Mouse (Mus musculus) hindbrain, embryonic 12.5 days (tissue): ENCODE results near the gene Lmod1. TPM values are rescaled to one million over a fixed set of nuclear protein-coding genes. Genes with fewer than 3 reads are reported as not detected.
A peak's percentile ranks its signal among the peaks of the same experiment; 100 is the strongest.

Source experiments
- ATAC-seq: fragments of 200-750 bp; cut with Nextera tagmentation; 2 replicates; pipeline ENCODE4 v1.8.0; 2017; ENCODE audit warnings: moderate TSS enrichment; ENCODE audit not compliant: low FRiP score
- H3K27ac ChIP-seq: fragments of 300-500 bp; sonication (generic); 2 replicates; pipeline ENCODE4 v1.5.1; 2016; ENCODE audit warnings: mild to moderate bottlenecking
- H3K27me3 ChIP-seq: fragments of 300-500 bp; sonication (generic); 2 replicates; pipeline ENCODE4 v1.6.1; 2016; ENCODE audit warnings: mild to moderate bottlenecking
- H3K36me3 ChIP-seq: fragments of 300-500 bp; sonication (generic); 2 replicates; pipeline ENCODE4 v1.6.1; 2016; ENCODE audit warnings: mild to moderate bottlenecking
- H3K4me1 ChIP-seq: fragments of 300-500 bp; sonication (generic); 2 replicates; pipeline ENCODE4 v1.6.1; 2016
- H3K4me2 ChIP-seq: fragments of 300-500 bp; sonication (generic); replicated peaks from 2 replicates; pipeline ENCODE4 v1.6.1; 2016; ENCODE audit warnings: mild to moderate bottlenecking
- H3K4me3 ChIP-seq: fragments of 300-500 bp; sonication (generic); 2 replicates; pipeline ENCODE4 v1.5.1; 2016; ENCODE audit warnings: mild to moderate bottlenecking
- H3K9ac ChIP-seq: fragments of 300-500 bp; sonication (generic); 2 replicates; pipeline ENCODE4 v1.6.1; 2016; ENCODE audit warnings: mild to moderate bottlenecking, moderate library complexity
- H3K9me3 ChIP-seq: fragments of 300-500 bp; sonication (generic); replicated peaks from 2 replicates; pipeline ENCODE4 v1.6.1; 2016; ENCODE audit warnings: mild to moderate bottlenecking
- WGBS: fragments of 180-500 bp; shearing (Covaris S2); methylation state at CpG from one replicate; pipeline ENCODE4 v1.1.7; 2016; 5-methylcytosine and 5-hydroxymethylcytosine counted together
- polyA plus RNA-seq: library from polyadenylated mRNA; unstranded; fragments of >200 nt; fragmentation: Nextera tagmentation; extraction: Ambion mirVana; gene quantifications from 2 replicates; pipeline ENCODE4 v1.2.1, GENCODE M21; 2016

Gene Lmod1
- 0.44 and 0.94 TPM in 2 replicates for polyA plus RNA-seq

- Histone ChIP-seq H3K9ac (no peak within 1 kb of the TSS), H3K4me3 (no peak within 1 kb of the TSS), H3K36me3 (no peaks in the 10 kb centered on the region), H3K4me1 (0 out of 2 replicates have a peak, but pooled peaks cover 3% of the 10 kb centered on the region), H3K27me3 (peaks cover 8% of the 10 kb centered on the region), H3K9me3 (no peaks in the 10 kb centered on the region), H3K4me2 (peak within 1 kb of the TSS; percentile 8; the same call in 1 of the 2 replicates), H3K27ac (no peak within 1 kb of the TSS)
- 20% methylated on average over 8 of the region's 8 CpGs for WGBS
- ATAC-seq = no peak
Measured at GRCm38 (mm10) chr1:135324571-135324970, at the start of gene Lmod1. Lmod1 (plus strand) TSS chr1:135324807.

GRCm38 (mm10) chr1:135280646-135281045 is 44.0 kb upstream of the Lmod1 start:
- Histone ChIP-seq H3K27me3 (no peaks in the 10 kb centered on the region), H3K36me3 (peaks cover 32% of the 10 kb centered on the region), H3K27ac (no peak overlapping the region), H3K9me3 (no peaks in the 10 kb centered on the region), H3K4me1 (peaks cover 14% of the 10 kb centered on the region), H3K4me2 (no peak overlapping the region), H3K9ac (no peak overlapping the region), H3K4me3 (no peak overlapping the region)
- WGBS = 91% methylated on average over 9 of the region's 9 CpGs
- no peak for ATAC-seq

GRCm38 (mm10) chr1:135281841-135282240 is 42.8 kb upstream of the Lmod1 start:
- WGBS = 94% methylated on average over 17 of the region's 17 CpGs
- no peak overlapping the region for H3K27ac ChIP-seq

GRCm38 (mm10) chr1:135282536-135283286 is 41.9 kb upstream of the Lmod1 start:
- H3K36me3 ChIP-seq = peaks cover 13% of the 10 kb centered on the region
- H3K9ac ChIP-seq = peak overlapping the region; percentile 84
- 40% methylated on average over 13 of the region's 13 CpGs for WGBS
- peak overlapping the region; percentile 86; the same call in 1 of the 2 replicates for H3K27ac ChIP-seq
- ATAC-seq = 0 out of 2 replicates have a peak, but pooled peaks have one; percentile 4
- H3K9me3 ChIP-seq = no peaks in the 10 kb centered on the region
- H3K4me2 ChIP-seq = peak overlapping the region; percentile 62
- peak overlapping the region; percentile 72 for H3K4me3 ChIP-seq
- H3K27me3 ChIP-seq = no peaks in the 10 kb centered on the region
- peaks cover 14% of the 10 kb centered on the region for H3K4me1 ChIP-seq

More at GRCm38 (mm10) chr1:135281841-135282240, 42.8 kb upstream of the Lmod1 start:
- Histone ChIP-seq H3K4me2 (no peak overlapping the region), H3K36me3 (peaks cover 21% of the 10 kb centered on the region), H3K27me3 (no peaks in the 10 kb centered on the region), H3K4me3 (no peak overlapping the region), H3K4me1 (peaks cover 14% of the 10 kb centered on the region), H3K9me3 (no peaks in the 10 kb centered on the region), H3K9ac (no peak overlapping the region)
- no peak for ATAC-seq

GRCm38 (mm10) chr1:135283287-135283825 is 41.3 kb upstream of the Lmod1 start:
- peak; percentile 79 for ATAC-seq
- H3K9me3 ChIP-seq = no peaks in the 10 kb centered on the region
- H3K9ac ChIP-seq = peak overlapping the region; percentile 84
- peak overlapping the region; percentile 86 for H3K27ac ChIP-seq
- peak overlapping the region; percentile 72 for H3K4me3 ChIP-seq
- peak overlapping the region; percentile 62 for H3K4me2 ChIP-seq
- peaks cover 14% of the 10 kb centered on the region for H3K4me1 ChIP-seq
- peaks cover 6% of the 10 kb centered on the region for H3K36me3 ChIP-seq
- no peaks in the 10 kb centered on the region for H3K27me3 ChIP-seq
- WGBS = 1% methylated on average over 48 of the region's 48 CpGs

- H3K9me3 ChIP-seq = no peaks in the 10 kb centered on the region
- H3K27ac ChIP-seq = peak within 1 kb of the TSS; percentile 86
- H3K4me2 ChIP-seq = peak within 1 kb of the TSS; percentile 62
- ATAC-seq = peak; percentile 92
- peak within 1 kb of the TSS; percentile 84 for H3K9ac ChIP-seq
- peaks cover 1% of the 10 kb centered on the region; the same call in 1 of the 2 replicates for H3K36me3 ChIP-seq
- under 1% methylated on average over 39 of the region's 39 CpGs for WGBS
- peaks cover 14% of the 10 kb centered on the region for H3K4me1 ChIP-seq
- peak within 1 kb of the TSS; percentile 72 for H3K4me3 ChIP-seq
- no peaks in the 10 kb centered on the region for H3K27me3 ChIP-seq
Measured at GRCm38 (mm10) chr1:135283826-135284291, 40.7 kb upstream of the Lmod1 start, which contains the start of gene Rnpep. Rnpep (minus strand) TSS chr1:135284084.

- peaks cover 17% of the 10 kb centered on the region for H3K4me1 ChIP-seq
- no peak overlapping the region for H3K9ac ChIP-seq
- no peak overlapping the region for H3K4me2 ChIP-seq
- H3K36me3 ChIP-seq = no peaks in the 10 kb centered on the region
- no peak overlapping the region for H3K4me3 ChIP-seq
- no peaks in the 10 kb centered on the region for H3K9me3 ChIP-seq
- 78% methylated on average over 2 of the region's 2 CpGs for WGBS
- no peaks in the 10 kb centered on the region for H3K27me3 ChIP-seq
- H3K27ac ChIP-seq = no peak overlapping the region
- ATAC-seq = no peak
Measured at GRCm38 (mm10) chr1:135286311-135286710, 38.3 kb upstream of the Lmod1 start.

- Histone ChIP-seq H3K4me1 (0 out of 2 replicates have a peak, but pooled peaks cover 3% of the 10 kb centered on the region), H3K36me3 (peaks cover 16% of the 10 kb centered on the region), H3K27ac (no peak overlapping the region), H3K27me3 (no peaks in the 10 kb centered on the region), H3K9ac (no peak overlapping the region), H3K9me3 (no peaks in the 10 kb centered on the region), H3K4me2 (no peak overlapping the region), H3K4me3 (no peak overlapping the region)
- 74% methylated on average over 5 of the region's 5 CpGs for WGBS
- ATAC-seq = no peak
Measured at GRCm38 (mm10) chr1:135290908-135291307, 33.7 kb upstream of the Lmod1 start.

- WGBS = 80% methylated on average over 6 of the region's 6 CpGs
- Histone ChIP-seq H3K36me3 (peaks cover 37% of the 10 kb centered on the region), H3K9ac (no peak overlapping the region), H3K27me3 (no peaks in the 10 kb centered on the region), H3K4me1 (peaks cover 16% of the 10 kb centered on the region), H3K4me3 (no peak overlapping the region), H3K4me2 (no peak overlapping the region), H3K9me3 (no peaks in the 10 kb centered on the region), H3K27ac (no peak overlapping the region)
- no peak for ATAC-seq
Measured at GRCm38 (mm10) chr1:135311356-135311755, 13.3 kb upstream of the Lmod1 start.

- H3K4me3 ChIP-seq = peak overlapping the region; percentile 56
- H3K27me3 ChIP-seq = no peaks in the 10 kb centered on the region
- peaks cover 29% of the 10 kb centered on the region for H3K36me3 ChIP-seq
- no peaks in the 10 kb centered on the region for H3K9me3 ChIP-seq
- no peak overlapping the region for H3K9ac ChIP-seq
- H3K4me2 ChIP-seq = peak overlapping the region; percentile 72
- WGBS = 91% methylated on average over 4 of the region's 4 CpGs
- no peak overlapping the region for H3K27ac ChIP-seq
- no peak for ATAC-seq
- peaks cover 16% of the 10 kb centered on the region for H3K4me1 ChIP-seq
Measured at GRCm38 (mm10) chr1:135312201-135312600, 12.4 kb upstream of the Lmod1 start.

GRCm38 (mm10) chr1:135313284-135314031 is 11.1 kb upstream of the Lmod1 start, which contains the start of gene Timm17a:
Timm17a (minus strand) TSS chr1:135313778.
- peak within 1 kb of the TSS; percentile 56 for H3K4me3 ChIP-seq
- H3K36me3 ChIP-seq = peaks cover 17% of the 10 kb centered on the region
- H3K4me1 ChIP-seq = peaks cover 16% of the 10 kb centered on the region
- no peaks in the 10 kb centered on the region for H3K9me3 ChIP-seq
- WGBS = under 1% methylated on average over 51 of the region's 51 CpGs
- H3K27ac ChIP-seq = peak within 1 kb of the TSS; percentile 69
- no peaks in the 10 kb centered on the region; the same call in 1 of the 2 replicates for H3K27me3 ChIP-seq
- peak; percentile 99 for ATAC-seq
- H3K9ac ChIP-seq = peak within 1 kb of the TSS; percentile 72
- peak within 1 kb of the TSS; percentile 72 for H3K4me2 ChIP-seq
